ENCODE assay signal across 10 mouse cellular contexts in the genomic region with DNA sequence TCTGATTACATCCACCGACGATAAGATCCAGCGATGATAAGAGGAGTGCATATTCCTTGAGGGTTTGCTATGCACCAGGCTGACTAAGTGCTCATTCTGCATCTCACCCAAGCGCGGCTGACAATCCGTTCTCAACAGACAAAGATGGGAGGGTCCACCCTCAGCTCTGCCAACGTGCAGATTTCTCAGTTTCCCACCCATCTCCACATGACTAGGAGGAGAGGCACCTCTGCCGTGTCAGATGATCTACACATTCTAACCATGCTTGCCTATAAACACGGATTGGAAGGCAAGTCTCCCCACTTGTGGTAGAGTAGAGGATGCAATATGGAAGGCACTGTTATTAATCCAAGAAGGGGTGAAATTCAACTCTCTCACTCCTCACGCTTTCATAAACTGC. TPM values are rescaled to one million over a fixed set of nuclear protein-coding genes. Genes with fewer than 3 reads are reported as not detected.
DNase-seq lines count a peak whose midpoint lies in the region; ATAC-seq and TF ChIP-seq lines count a peak whose summit lies in the region.
"Had no signal": no experiment of that assay in that cellular context is flagged by ENCODE, and none has a peak within 500 bp of the region (broad histone marks: within the 10 kb centered on the region; RNA-seq: fewer than 3 reads in every experiment).

No protein-coding gene starts in this region.

- peaks cover 17% of the 10 kb centered on the region for H3K4me1 ChIP-seq in heart, embryonic 13.5 days
- H3K4me1 ChIP-seq in midbrain, embryonic 11.5 days (ENCODE audit: control insufficient read depth, insufficient read depth, low read length), result peaks cover 3% of the 10 kb centered on the region; the same call in 1 of the 2 replicates
- peaks cover 13% of the 10 kb centered on the region for H3K4me1 ChIP-seq in midbrain, embryonic 10.5 days
- peaks cover 22% of the 10 kb centered on the region for H3K4me1 ChIP-seq in intestine, embryonic 14.5 days (replicated peaks; ENCODE audit: control insufficient read depth, insufficient read depth, low read length)
- H3K4me1 ChIP-seq in stomach, embryonic 16.5 days (ENCODE audit: control insufficient read depth, insufficient read depth, low read length), result peaks cover 17% of the 10 kb centered on the region
- peaks cover 4% of the 10 kb centered on the region for H3K4me1 ChIP-seq in liver, postnatal 0 days (ENCODE audit: insufficient read depth)

- 69% methylated on average over 10 of the region's 10 CpGs for WGBS in heart, embryonic 13.5 days
- WGBS in midbrain, embryonic 11.5 days, result 70% methylated on average over 10 of the region's 10 CpGs
- WGBS in midbrain, embryonic 10.5 days, result 77% methylated on average over 10 of the region's 10 CpGs
- 54% methylated on average over 10 of the region's 10 CpGs for WGBS in intestine, embryonic 14.5 days
- 50% methylated on average over 10 of the region's 10 CpGs for WGBS in stomach, embryonic 16.5 days
- WGBS in liver, postnatal 0 days (ENCODE audit: insufficient replicate concordance), result 76% methylated on average over 10 of the region's 10 CpGs

- no peak overlapping the region for H3K4me2 ChIP-seq in heart, embryonic 13.5 days
- H3K4me2 ChIP-seq in midbrain, embryonic 11.5 days, result no peak overlapping the region
- peak overlapping the region; percentile 9; the same call in 1 of the 2 replicates for H3K4me2 ChIP-seq in intestine, embryonic 14.5 days (ENCODE audit: low read length)
- H3K4me2 ChIP-seq in stomach, embryonic 16.5 days (ENCODE audit: low read depth, low read length), result peak overlapping the region; percentile 27; the same call in 1 of the 2 replicates
- H3K4me2 ChIP-seq in liver, postnatal 0 days (ENCODE audit: low read depth, low read length), result no peak overlapping the region

- no peaks in the 10 kb centered on the region for H3K36me3 ChIP-seq in heart, embryonic 13.5 days
- no peaks in the 10 kb centered on the region for H3K36me3 ChIP-seq in midbrain, embryonic 11.5 days (ENCODE audit: control insufficient read depth, insufficient read depth, low read length)
- H3K36me3 ChIP-seq in midbrain, embryonic 10.5 days, result no peaks in the 10 kb centered on the region
- no peaks in the 10 kb centered on the region for H3K36me3 ChIP-seq in intestine, embryonic 14.5 days (ENCODE audit: control insufficient read depth, insufficient read depth, low read length)
- no peaks in the 10 kb centered on the region for H3K36me3 ChIP-seq in stomach, embryonic 16.5 days (ENCODE audit: control insufficient read depth, insufficient read depth, low read length)
- no peaks in the 10 kb centered on the region for H3K36me3 ChIP-seq in liver, postnatal 0 days (replicated peaks; ENCODE audit: insufficient read depth, low read length)

- no peak for DNase-seq in heart, adult 8-10 months (ENCODE audit: low spot score)
- DNase-seq in midbrain, embryonic 11.5 days (ENCODE audit: low spot score, missing footprints), result peak; percentile 64
- no peak for DNase-seq in midbrain, embryonic 10.5 days (ENCODE audit: low spot score)
- no peak for DNase-seq in intestine, embryonic 14.5 days (ENCODE audit: low spot score)
- DNase-seq in liver, postnatal 0 days, result no peak
- DNase-seq in layer of hippocampus, postnatal 25 days (ENCODE audit: extremely low spot score in 1 of 2, low spot score in 1 of 2), result no peak

- ATAC-seq in heart, embryonic 13.5 days (ENCODE audit: extremely low read depth, insufficient number of reproducible peaks, low FRiP score, low TSS enrichment), result no peak
- ATAC-seq in midbrain, embryonic 11.5 days (ENCODE audit: low FRiP score), result no peak
- ATAC-seq in intestine, embryonic 14.5 days (replicated peaks; ENCODE audit: low FRiP score, low TSS enrichment, low read depth), result peak; percentile 21; the same call in 1 of the 2 replicates
- peak; percentile 9; the same call in 1 of the 2 replicates for ATAC-seq in stomach, embryonic 16.5 days (ENCODE audit: insufficient read depth, low FRiP score)
- ATAC-seq in liver, postnatal 0 days, result no peak

- no peaks in the 10 kb centered on the region for H3K27me3 ChIP-seq in heart, embryonic 13.5 days (replicated peaks)
- no peaks in the 10 kb centered on the region for H3K27me3 ChIP-seq in midbrain, embryonic 11.5 days (ENCODE audit: control insufficient read depth, insufficient read depth, low read length)
- no peaks in the 10 kb centered on the region for H3K27me3 ChIP-seq in midbrain, embryonic 10.5 days (ENCODE audit: low read depth, poor library complexity, severe bottlenecking)
- H3K27me3 ChIP-seq in intestine, embryonic 14.5 days (replicated peaks; ENCODE audit: control insufficient read depth, insufficient read depth, low read length), result no peaks in the 10 kb centered on the region
- no peaks in the 10 kb centered on the region for H3K27me3 ChIP-seq in stomach, embryonic 16.5 days (ENCODE audit: control insufficient read depth, insufficient read depth, low read length)
- H3K27me3 ChIP-seq in liver, postnatal 0 days (ENCODE audit: insufficient read depth, low read length), result 0 out of 2 replicates have a peak, but pooled peaks cover 2% of the 10 kb centered on the region
- H3K27me3 ChIP-seq: CH12.LX had no signal

- H3K9me3 ChIP-seq in heart, embryonic 13.5 days, result no peaks in the 10 kb centered on the region
- H3K9me3 ChIP-seq in midbrain, embryonic 11.5 days (ENCODE audit: control insufficient read depth, low read length), result no peaks in the 10 kb centered on the region
- H3K9me3 ChIP-seq in midbrain, embryonic 10.5 days (replicated peaks), result no peaks in the 10 kb centered on the region
- H3K9me3 ChIP-seq in intestine, embryonic 14.5 days (ENCODE audit: control insufficient read depth, low read length), result no peaks in the 10 kb centered on the region
- no peaks in the 10 kb centered on the region for H3K9me3 ChIP-seq in stomach, embryonic 16.5 days (replicated peaks; ENCODE audit: control insufficient read depth, low read length)
- no peaks in the 10 kb centered on the region for H3K9me3 ChIP-seq in liver, postnatal 0 days (ENCODE audit: low read length)

- TF ChIP-seq CTCF in liver, postnatal 0 days (IDR thresholded peaks at IDR 0.05; ENCODE audit: low read depth), result no peak

- peak overlapping the region; percentile 57; the same call in 1 of the 2 replicates for H3K9ac ChIP-seq in heart, embryonic 13.5 days
- no peak overlapping the region for H3K9ac ChIP-seq in midbrain, embryonic 11.5 days (ENCODE audit: low read length)
- H3K9ac ChIP-seq in intestine, embryonic 14.5 days (ENCODE audit: low read length), result no peak overlapping the region
- H3K9ac ChIP-seq in stomach, embryonic 16.5 days (ENCODE audit: low read length), result peak overlapping the region; percentile 31
- H3K9ac ChIP-seq in liver, postnatal 0 days (replicated peaks), result no peak overlapping the region
- H3K9ac ChIP-seq: liver, embryonic 14.5 days had no signal

- H3K4me3 ChIP-seq in heart, embryonic 13.5 days, result no peak overlapping the region
- no peak overlapping the region for H3K4me3 ChIP-seq in midbrain, embryonic 11.5 days (ENCODE audit: low read depth, low read length)
- H3K4me3 ChIP-seq in midbrain, embryonic 10.5 days, result no peak overlapping the region
- no peak overlapping the region for H3K4me3 ChIP-seq in intestine, embryonic 14.5 days (ENCODE audit: low read depth, low read length)
- no peak overlapping the region for H3K4me3 ChIP-seq in stomach, embryonic 16.5 days (replicated peaks; ENCODE audit: low read length)
- H3K4me3 ChIP-seq in liver, postnatal 0 days (ENCODE audit: low read depth, low read length), result no peak overlapping the region

- H3K27ac ChIP-seq in heart, embryonic 13.5 days (replicated peaks), result peak overlapping the region; percentile 52; the same call in 1 of the 2 replicates
- no peak overlapping the region for H3K27ac ChIP-seq in midbrain, embryonic 11.5 days (ENCODE audit: low read depth, low read length)
- H3K27ac ChIP-seq in midbrain, embryonic 10.5 days (replicated peaks), result no peak overlapping the region
- peak overlapping the region; percentile 88 for H3K27ac ChIP-seq in intestine, embryonic 14.5 days (ENCODE audit: low read depth)
- peak overlapping the region; percentile 90 for H3K27ac ChIP-seq in stomach, embryonic 16.5 days (ENCODE audit: low read length)
- no peak overlapping the region for H3K27ac ChIP-seq in liver, postnatal 0 days (ENCODE audit: low read depth)
- H3K27ac ChIP-seq: liver, embryonic 14.5 days had no signal

- no peak for TF ChIP-seq EP300 in liver, postnatal 0 days (IDR thresholded peaks at IDR 0.05; ENCODE audit: low read depth)

RNA-seq across cellular contexts. Expression of gene Tubg2, which starts 7.0 kb away (rescaled TPM):
- 3.1 and 4.3 TPM in 2 replicates for polyA plus RNA-seq in heart, embryonic 13.5 days (2015; fragmentation: Nextera tagmentation; extraction: Ambion mirVana)
- 1 to 10 TPM; 2.7 to 4.9 (median 3.0) TPM for total RNA-seq in heart, adult 8-10 months (2022)
- polyA plus RNA-seq in midbrain, embryonic 11.5 days (2014; fragmentation: Nextera tagmentation; extraction: Ambion mirVana), result 3.4 and 5.1 TPM in 2 replicates
- polyA plus RNA-seq in midbrain, embryonic 10.5 days (2016; fragmentation: Nextera tagmentation; extraction: Ambion mirVana), result 2.1 and 3.9 TPM in 2 replicates
- polyA plus RNA-seq in intestine, embryonic 14.5 days (2014; fragmentation: Nextera tagmentation; extraction: Ambion mirVana), result 5.8 and 7.4 TPM in 2 replicates
- 3.9 and 4.6 TPM in 2 replicates for polyA plus RNA-seq in stomach, embryonic 16.5 days (2015; fragmentation: Nextera tagmentation; extraction: Ambion mirVana)
- 0.12 and 0.22 TPM in 2 replicates for polyA plus RNA-seq in liver, postnatal 0 days (2015; fragmentation: Nextera tagmentation; extraction: Ambion mirVana)
- total RNA-seq in layer of hippocampus, postnatal 25 days (2021), result 10 to 100 TPM; 44.9 to 47.8 TPM

RNA-seq across cellular contexts. Expression of gene Cntnap1, which starts 21.6 kb away (rescaled TPM):
- 0.52 and 0.55 TPM in 2 replicates for polyA plus RNA-seq in heart, embryonic 13.5 days (2015; fragmentation: Nextera tagmentation; extraction: Ambion mirVana)
- total RNA-seq in heart, adult 8-10 months (2022), result 1 to 10 TPM; 1.1 to 2.9 (median 1.5) TPM
- 0.30 and 0.32 TPM in 2 replicates for polyA plus RNA-seq in midbrain, embryonic 11.5 days (2014; fragmentation: Nextera tagmentation; extraction: Ambion mirVana)
- 0.28 and 0.43 TPM in 2 replicates for polyA plus RNA-seq in midbrain, embryonic 10.5 days (2016; fragmentation: Nextera tagmentation; extraction: Ambion mirVana)
- polyA plus RNA-seq in intestine, embryonic 14.5 days (2014; fragmentation: Nextera tagmentation; extraction: Ambion mirVana), result 1.2 and 1.4 TPM in 2 replicates
- polyA plus RNA-seq in stomach, embryonic 16.5 days (2015; fragmentation: Nextera tagmentation; extraction: Ambion mirVana), result 2.3 and 2.6 TPM in 2 replicates
- polyA plus RNA-seq in liver, postnatal 0 days (2015; fragmentation: Nextera tagmentation; extraction: Ambion mirVana), result 1.4 and 1.5 TPM in 2 replicates
- 100 to 1,000 TPM; 158 to 169 TPM for total RNA-seq in layer of hippocampus, postnatal 25 days (2021)

RNA-seq across cellular contexts. Expression of gene Plekhh3, which starts 22.4 kb away (rescaled TPM):
- 7.6 and 8.5 TPM in 2 replicates for polyA plus RNA-seq in heart, embryonic 13.5 days (2015; fragmentation: Nextera tagmentation; extraction: Ambion mirVana)
- total RNA-seq in heart, adult 8-10 months (2022), result 10 to 100 TPM; 23.4 to 29.9 (median 28.1) TPM
- polyA plus RNA-seq in midbrain, embryonic 11.5 days (2014; fragmentation: Nextera tagmentation; extraction: Ambion mirVana), result 5.8 and 7.2 TPM in 2 replicates
- polyA plus RNA-seq in midbrain, embryonic 10.5 days (2016; fragmentation: Nextera tagmentation; extraction: Ambion mirVana), result 4.5 and 5.6 TPM in 2 replicates
- polyA plus RNA-seq in intestine, embryonic 14.5 days (2014; fragmentation: Nextera tagmentation; extraction: Ambion mirVana), result 12.8 and 13.8 TPM in 2 replicates
- 17.6 and 18.7 TPM in 2 replicates for polyA plus RNA-seq in stomach, embryonic 16.5 days (2015; fragmentation: Nextera tagmentation; extraction: Ambion mirVana)
- 1.6 and 3.4 TPM in 2 replicates for polyA plus RNA-seq in liver, postnatal 0 days (2015; fragmentation: Nextera tagmentation; extraction: Ambion mirVana)
- total RNA-seq in layer of hippocampus, postnatal 25 days (2021), result 10 to 100 TPM; 13.2 to 14.3 TPM

RNA-seq across cellular contexts. Expression of gene Ccr10, which starts 26.5 kb away (rescaled TPM):
- polyA plus RNA-seq in heart, embryonic 13.5 days (2015; fragmentation: Nextera tagmentation; extraction: Ambion mirVana), result 0.19 and 0.33 TPM in 2 replicates
- under 1 TPM in 2 of 4 experiments, not detected in 2; 0.14 to 0.19 TPM for total RNA-seq in heart, adult 8-10 months (2022)
- polyA plus RNA-seq in midbrain, embryonic 11.5 days (2014; fragmentation: Nextera tagmentation; extraction: Ambion mirVana), result not detected in 2 replicates
- 0.17 and 0.20 TPM in 2 replicates for polyA plus RNA-seq in midbrain, embryonic 10.5 days (2016; fragmentation: Nextera tagmentation; extraction: Ambion mirVana)
- 0.23 TPM in 1 of 2 replicates, not detected in the other for polyA plus RNA-seq in intestine, embryonic 14.5 days (2014; fragmentation: Nextera tagmentation; extraction: Ambion mirVana)
- polyA plus RNA-seq in stomach, embryonic 16.5 days (2015; fragmentation: Nextera tagmentation; extraction: Ambion mirVana), result 0.26 and 0.43 TPM in 2 replicates
- polyA plus RNA-seq in liver, postnatal 0 days (2015; fragmentation: Nextera tagmentation; extraction: Ambion mirVana), result 0.09 TPM in 2 replicates
- total RNA-seq in layer of hippocampus, postnatal 25 days (2021), result under 1 TPM; 0.21 to 0.25 TPM
- polyA plus RNA-seq: liver, embryonic 14.5 days had no signal

RNA-seq across cellular contexts. Expression of gene Tubg1, which starts 29.0 kb away (rescaled TPM):
- 77.2 and 83.0 TPM in 2 replicates for polyA plus RNA-seq in heart, embryonic 13.5 days (2015; fragmentation: Nextera tagmentation; extraction: Ambion mirVana)
- total RNA-seq in heart, adult 8-10 months (2022), result 10 to 100 TPM; 23.2 to 27.3 (median 25.4) TPM
- polyA plus RNA-seq in midbrain, embryonic 11.5 days (2014; fragmentation: Nextera tagmentation; extraction: Ambion mirVana), result 96.3 and 108 TPM in 2 replicates
- polyA plus RNA-seq in midbrain, embryonic 10.5 days (2016; fragmentation: Nextera tagmentation; extraction: Ambion mirVana), result 131 and 135 TPM in 2 replicates
- 71.2 and 73.8 TPM in 2 replicates for polyA plus RNA-seq in intestine, embryonic 14.5 days (2014; fragmentation: Nextera tagmentation; extraction: Ambion mirVana)
- polyA plus RNA-seq in stomach, embryonic 16.5 days (2015; fragmentation: Nextera tagmentation; extraction: Ambion mirVana), result 63.0 and 63.5 TPM in 2 replicates
- polyA plus RNA-seq in liver, postnatal 0 days (2015; fragmentation: Nextera tagmentation; extraction: Ambion mirVana), result 19.0 and 20.8 TPM in 2 replicates
- 10 to 100 TPM; 44.4 to 52.3 TPM for total RNA-seq in layer of hippocampus, postnatal 25 days (2021)

Comparison
In these comparisons a context has a peak if more than half of its experiments do, and no peak if none do; other contexts are left out.
1. ATAC-seq: peak in intestine, embryonic 14.5 days (single experiment) and stomach, embryonic 16.5 days (single experiment); none in heart, embryonic 13.5 days (single experiment), midbrain, embryonic 11.5 days (single experiment) and liver, postnatal 0 days (single experiment).
2. H3K27ac ChIP-seq: peak in heart, embryonic 13.5 days (single experiment), intestine, embryonic 14.5 days (single experiment) and stomach, embryonic 16.5 days (single experiment); none in midbrain, embryonic 11.5 days (single experiment), midbrain, embryonic 10.5 days (single experiment) and liver, postnatal 0 days (single experiment).
3. H3K4me2 ChIP-seq: peak in intestine, embryonic 14.5 days (single experiment) and stomach, embryonic 16.5 days (single experiment); none in heart, embryonic 13.5 days (single experiment), midbrain, embryonic 11.5 days (single experiment) and liver, postnatal 0 days (single experiment).
4. H3K9ac ChIP-seq: peak in heart, embryonic 13.5 days (single experiment) and stomach, embryonic 16.5 days (single experiment); none in midbrain, embryonic 11.5 days (single experiment), intestine, embryonic 14.5 days (single experiment) and liver, postnatal 0 days (single experiment).